Mouse (Mus musculus) splenic B cell, adult 2 months (primary cell): ENCODE measurements at regions not wholly inside any gene's neighbourhood (a gene's known extent, or its start where the extent isn't known, plus 50 kb on each side); places are given as distances from the start of the nearest gene placed in this dataset.

Experiments used
- DNase-seq: peaks from one replicate; pipeline ENCODE4 v3.0.0-alpha.2; 2011; ENCODE audit warnings: low read depth, low spot score
- H3K27me3 ChIP-seq: 2 replicates; pipeline ENCODE4 v1.6.1; 2012; ENCODE audit warnings: mild to moderate bottlenecking, low read length, moderate library complexity, mixed read lengths; ENCODE audit not compliant: control insufficient read depth, poor library complexity, insufficient read depth, severe bottlenecking
- H3K36me3 ChIP-seq: 2 replicates; pipeline ENCODE4 v1.6.1; 2012; ENCODE audit warnings: mild to moderate bottlenecking, low read length, moderate library complexity, mixed read lengths; ENCODE audit not compliant: control insufficient read depth, poor library complexity, insufficient read depth, severe bottlenecking

- no peaks in the 10 kb centered on the region for H3K27me3 ChIP-seq
- DNase-seq = no peak
- no peaks in the 10 kb centered on the region for H3K36me3 ChIP-seq
Observed at GRCm38 (mm10) chr16:51942431-51943130, 88.4 kb upstream of the Cblb start.

- no peak for DNase-seq
- Histone ChIP-seq H3K27me3 (no peaks in the 10 kb centered on the region; the same call in 1 of the 2 replicates), H3K36me3 (no peaks in the 10 kb centered on the region)
Observed at GRCm38 (mm10) chr16:51967051-51967845, 63.8 kb upstream of the Cblb start.
